Mouse (Mus musculus): ENCODE measurements around the gene Gnas. TPM values are rescaled to one million over a fixed set of nuclear protein-coding genes. Genes with fewer than 3 reads are reported as not detected.
A peak's percentile ranks its signal among the peaks of the same experiment; 100 is the strongest.

Gene Gnas
- polyA plus RNA-seq, 1 experiment from 2014 or later = 1,406 TPM

DNA sequence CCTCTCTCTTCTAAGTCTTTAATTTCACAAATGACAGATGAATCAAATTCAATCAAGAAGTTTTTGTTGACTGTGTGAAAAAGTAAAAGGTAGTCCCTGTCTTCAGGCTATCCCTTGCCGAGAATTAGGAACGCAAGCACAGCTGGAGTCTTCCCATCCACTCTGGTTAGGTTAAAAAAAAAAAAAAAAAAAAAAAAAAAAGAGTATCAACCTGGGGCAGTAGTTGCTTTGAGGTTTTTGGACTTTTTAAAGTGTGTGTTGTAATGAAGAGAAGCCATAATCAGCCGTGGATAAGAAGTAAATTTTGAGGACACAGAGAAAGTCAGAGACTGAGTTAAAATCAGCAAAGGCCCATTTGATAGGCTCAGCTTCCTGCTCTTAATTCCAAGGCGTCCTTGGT is 41.9 kb downstream of the Gnas start:
- ATAC-seq (ENCODE audit: insufficient number of reproducible peaks, low FRiP score, low TSS enrichment, low read depth) (no peak), DNase-seq (ENCODE audit: low spot score) (no peak)
- Histone ChIP-seq H3K4me2 (ENCODE audit: low read depth, severe bottlenecking) (no peak overlapping the region), H3K4me3 (ENCODE audit: low read depth, low read length) (no peak overlapping the region), H3K9me3 (ENCODE audit: control insufficient read depth, low read length) (no peaks in the 10 kb centered on the region), H3K36me3 (ENCODE audit: control insufficient read depth, insufficient read depth, low read length) (no peaks in the 10 kb centered on the region), H3K27ac (replicated peaks; ENCODE audit: low read depth, low read length) (no peak overlapping the region), H3K9ac (ENCODE audit: low read length) (no peak overlapping the region), H3K27me3 (ENCODE audit: control insufficient read depth, insufficient read depth, low read length) (no peaks in the 10 kb centered on the region), H3K4me1 (ENCODE audit: control insufficient read depth, insufficient read depth, low read length) (peaks cover 4% of the 10 kb centered on the region; the same call in 1 of the 2 replicates)
- 65% methylated on average over 4 of the region's 4 CpGs for WGBS

GRCm38 (mm10) chr2:174326481-174326880 is 42.4 kb downstream of the Gnas start:
- Histone ChIP-seq H3K4me3 (ENCODE audit: low read depth, low read length) (peak overlapping the region; percentile 73), H3K36me3 (ENCODE audit: control insufficient read depth, insufficient read depth, low read length) (no peaks in the 10 kb centered on the region), H3K4me1 (ENCODE audit: control insufficient read depth, insufficient read depth, low read length) (peaks cover 4% of the 10 kb centered on the region; the same call in 1 of the 2 replicates), H3K9me3 (ENCODE audit: control insufficient read depth, low read length) (no peaks in the 10 kb centered on the region), H3K27ac (replicated peaks; ENCODE audit: low read depth, low read length) (no peak overlapping the region), H3K4me2 (ENCODE audit: low read depth, severe bottlenecking) (peak overlapping the region; percentile 60), H3K27me3 (ENCODE audit: control insufficient read depth, insufficient read depth, low read length) (no peaks in the 10 kb centered on the region), H3K9ac (ENCODE audit: low read length) (0 out of 2 replicates have a peak overlapping the region, but pooled peaks have one; percentile 8)
- no peak for DNase-seq (ENCODE audit: low spot score)
- 58% methylated on average over 8 of the region's 8 CpGs for WGBS
- ATAC-seq (ENCODE audit: insufficient number of reproducible peaks, low FRiP score, low TSS enrichment, low read depth) = no peak

- no peak overlapping the region for H3K27ac ChIP-seq (replicated peaks; ENCODE audit: low read depth, low read length)
- 49% methylated on average over 64 of the region's 64 CpGs for whole genome bisulfite sequencing
- peak overlapping the region; percentile 73 for H3K4me3 ChIP-seq (ENCODE audit: low read depth, low read length)
- peak overlapping the region; percentile 62 for H3K9ac ChIP-seq (ENCODE audit: low read length)
- peaks cover 4% of the 10 kb centered on the region; the same call in 1 of the 2 replicates for H3K4me1 ChIP-seq (ENCODE audit: control insufficient read depth, insufficient read depth, low read length)
- H3K4me2 ChIP-seq (ENCODE audit: low read depth, severe bottlenecking) = peak overlapping the region; percentile 60
- no peaks in the 10 kb centered on the region for H3K9me3 ChIP-seq (ENCODE audit: control insufficient read depth, low read length)
- peak; percentile 41 for ATAC-seq (ENCODE audit: insufficient number of reproducible peaks, low FRiP score, low TSS enrichment, low read depth)
- H3K36me3 ChIP-seq (ENCODE audit: control insufficient read depth, insufficient read depth, low read length) = no peaks in the 10 kb centered on the region
- no peaks in the 10 kb centered on the region for H3K27me3 ChIP-seq (ENCODE audit: control insufficient read depth, insufficient read depth, low read length)
- peak; percentile 78 for DNase-seq (ENCODE audit: low spot score)
These were observed 43.3 kb downstream of the Gnas start for GRCm38 (mm10) chr2:174327295-174327981.

DNA sequence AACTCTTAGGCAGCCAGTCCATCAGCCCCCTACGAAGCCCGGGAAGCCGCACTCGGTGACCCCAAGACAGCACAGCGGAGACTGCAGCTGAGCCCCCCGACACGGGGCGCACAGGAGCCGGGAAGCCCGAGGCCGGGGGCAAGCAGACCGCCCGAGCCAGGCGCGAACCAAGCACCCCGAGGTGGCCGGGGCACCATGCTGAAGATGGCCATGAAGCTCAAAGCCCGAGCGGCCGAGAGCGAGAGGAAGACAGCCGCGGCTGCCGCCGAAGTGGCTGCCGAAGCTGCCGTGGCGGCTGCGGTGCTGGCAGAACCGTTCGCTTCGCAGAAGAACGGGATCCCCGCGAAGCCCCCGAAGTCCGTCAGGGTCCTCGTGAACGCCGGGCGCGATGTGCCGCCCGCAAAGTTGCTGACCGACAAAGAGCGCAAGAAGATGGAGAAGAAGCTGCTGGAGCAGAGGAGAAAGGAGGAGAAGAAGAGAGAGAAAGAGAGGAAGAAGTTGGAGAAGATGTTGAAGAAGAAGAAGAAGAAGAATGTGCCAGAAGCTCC is 44.3 kb downstream of the Gnas start:
- ATAC-seq (ENCODE audit: insufficient number of reproducible peaks, low FRiP score, low TSS enrichment, low read depth) (no peak), DNase-seq (ENCODE audit: low spot score) (peak; percentile 45)
- Histone ChIP-seq H3K36me3 (ENCODE audit: control insufficient read depth, insufficient read depth, low read length) (no peaks in the 10 kb centered on the region), H3K9ac (ENCODE audit: low read length) (peak overlapping the region; percentile 100), H3K4me3 (ENCODE audit: low read depth, low read length) (peak overlapping the region; percentile 73), H3K27me3 (ENCODE audit: control insufficient read depth, insufficient read depth, low read length) (no peaks in the 10 kb centered on the region), H3K27ac (replicated peaks; ENCODE audit: low read depth, low read length) (no peak overlapping the region), H3K4me1 (ENCODE audit: control insufficient read depth, insufficient read depth, low read length) (peaks cover 5% of the 10 kb centered on the region), H3K9me3 (ENCODE audit: control insufficient read depth, low read length) (no peaks in the 10 kb centered on the region), H3K4me2 (ENCODE audit: low read depth, severe bottlenecking) (peak overlapping the region; percentile 60)
- 35% methylated on average over 44 of the region's 46 CpGs for WGBS

- peak; percentile 66 for DNase-seq (ENCODE audit: low spot score)
- H3K27me3 ChIP-seq (ENCODE audit: control insufficient read depth, insufficient read depth, low read length) = no peaks in the 10 kb centered on the region
- H3K36me3 ChIP-seq (ENCODE audit: control insufficient read depth, insufficient read depth, low read length) = no peaks in the 10 kb centered on the region
- peak overlapping the region; percentile 100 for H3K9ac ChIP-seq (ENCODE audit: low read length)
- peak overlapping the region; percentile 100 for H3K27ac ChIP-seq (replicated peaks; ENCODE audit: low read depth, low read length)
- H3K9me3 ChIP-seq (ENCODE audit: control insufficient read depth, low read length) = no peaks in the 10 kb centered on the region
- peak overlapping the region; percentile 60 for H3K4me2 ChIP-seq (ENCODE audit: low read depth, severe bottlenecking)
- H3K4me3 ChIP-seq (ENCODE audit: low read depth, low read length) = peak overlapping the region; percentile 73
- H3K4me1 ChIP-seq (ENCODE audit: control insufficient read depth, insufficient read depth, low read length) = peaks cover 7% of the 10 kb centered on the region
- peak; percentile 2; the same call in 1 of the 2 replicates for ATAC-seq (ENCODE audit: insufficient number of reproducible peaks, low FRiP score, low TSS enrichment, low read depth)
- 42% methylated on average over 58 of the region's 58 CpGs for WGBS
These were observed 45.0 kb downstream of the Gnas start for GRCm38 (mm10) chr2:174328926-174329662.

- Histone ChIP-seq H3K27me3 (ENCODE audit: control insufficient read depth, insufficient read depth, low read length) (no peaks in the 10 kb centered on the region), H3K27ac (replicated peaks; ENCODE audit: low read depth, low read length) (peak overlapping the region; percentile 100), H3K4me1 (ENCODE audit: control insufficient read depth, insufficient read depth, low read length) (peaks cover 11% of the 10 kb centered on the region), H3K4me2 (ENCODE audit: low read depth, severe bottlenecking) (peak overlapping the region; percentile 60), H3K9me3 (ENCODE audit: control insufficient read depth, low read length) (no peaks in the 10 kb centered on the region), H3K9ac (ENCODE audit: low read length) (peak overlapping the region; percentile 100), H3K36me3 (ENCODE audit: control insufficient read depth, insufficient read depth, low read length) (no peaks in the 10 kb centered on the region), H3K4me3 (ENCODE audit: low read depth, low read length) (peak overlapping the region; percentile 73)
- DNase-seq (ENCODE audit: low spot score) (peak; percentile 92), ATAC-seq (ENCODE audit: insufficient number of reproducible peaks, low FRiP score, low TSS enrichment, low read depth) (peak; percentile 87)
- under 1% methylated on average over 70 of the region's 131 CpGs for WGBS
These were observed 45.8 kb downstream of the Gnas start for GRCm38 (mm10) chr2:174329663-174330615.

GRCm38 (mm10) chr2:174330616-174331191 is 46.6 kb downstream of the Gnas start:
- peaks cover 11% of the 10 kb centered on the region for H3K4me1 ChIP-seq (ENCODE audit: control insufficient read depth, insufficient read depth, low read length)
- peak overlapping the region; percentile 100 for H3K9ac ChIP-seq (ENCODE audit: low read length)
- H3K27me3 ChIP-seq (ENCODE audit: control insufficient read depth, insufficient read depth, low read length) = no peaks in the 10 kb centered on the region
- no peaks in the 10 kb centered on the region for H3K9me3 ChIP-seq (ENCODE audit: control insufficient read depth, low read length)
- H3K36me3 ChIP-seq (ENCODE audit: control insufficient read depth, insufficient read depth, low read length) = no peaks in the 10 kb centered on the region
- H3K27ac ChIP-seq (replicated peaks; ENCODE audit: low read depth, low read length) = peak overlapping the region; percentile 100
- H3K4me2 ChIP-seq (ENCODE audit: low read depth, severe bottlenecking) = peak overlapping the region; percentile 60
- ATAC-seq (ENCODE audit: insufficient number of reproducible peaks, low FRiP score, low TSS enrichment, low read depth) (peak; percentile 69), DNase-seq (ENCODE audit: low spot score) (peak; percentile 84)
- H3K4me3 ChIP-seq (ENCODE audit: low read depth, low read length) = peak overlapping the region; percentile 73
- WGBS = under 1% methylated on average over 47 of the region's 48 CpGs
